Mouse (Mus musculus): ENCODE data around the gene March9.
"Not testable (repeated sequence)": the region's sequence is repeated elsewhere in the genome, so short reads cannot be mapped to it uniquely, and the experiment has no call there.

GRCm38 (mm10) chr10:127062101-127062500, 2.1 kb upstream of the March9 start:
- TF ChIP-seq EP300, CTCF (IDR thresholded peaks at IDR 0.05; ENCODE audit: low read depth): not testable (repeated sequence)

All from heart, postnatal 0 days (tissue).